Mouse (Mus musculus): ENCODE results near the gene Tnfrsf14.

GRCm38 (mm10) chr4:154904185-154905071 is 23.9 kb downstream of the Tnfrsf14 start:
- TF ChIP-seq POLR2A (IDR thresholded peaks at IDR 0.05; ENCODE audit: low read depth, low read length) (no peak), CTCF (IDR thresholded peaks at IDR 0.05; ENCODE audit: extremely low read depth, insufficient read depth, insufficient read length, insufficient replicate concordance) (no peak)

Measured in spleen, adult 2 months (tissue).